Mouse (Mus musculus) liver, embryonic 14.5 days (tissue): ENCODE measurements at regions not wholly inside any gene's neighbourhood (a gene's known extent, or its start where the extent isn't known, plus 50 kb on each side); places are given as distances from the start of the nearest gene placed in this dataset.

ENCODE experiments used
- ATAC-seq: fragments of 200-750 bp; cut with Nextera tagmentation; 2 replicates; pipeline ENCODE4 v1.8.0; 2017; ENCODE audit warnings: moderate number of reproducible peaks, mild to moderate bottlenecking, moderate library complexity; ENCODE audit not compliant: insufficient read depth
- DNase-seq, 3 experiments: peaks; one replicate each; pipeline ENCODE4 v3.0.0-alpha.2; 2012 to 2013; ENCODE audit warnings: low read depth in 3 of 3, low spot score in 3 of 3
- H3K27ac ChIP-seq: fragments of 300-500 bp; sonication (generic); 2 replicates; pipeline ENCODE4 v1.5.1; 2014; ENCODE audit warnings: moderate library complexity, mild to moderate bottlenecking, control low read depth, inconsistent platforms
- H3K27me3 ChIP-seq: fragments of 300-500 bp; sonication (generic); 2 replicates; pipeline ENCODE4 v1.6.1; 2014; ENCODE audit warnings: mild to moderate bottlenecking, low read length, moderate library complexity; ENCODE audit not compliant: control insufficient read depth, insufficient read depth
- H3K36me3 ChIP-seq: fragments of 300-500 bp; sonication (generic); replicated peaks from 2 replicates; pipeline ENCODE4 v1.6.1; 2014; ENCODE audit warnings: low read depth; ENCODE audit not compliant: control insufficient read depth, insufficient read depth
- H3K4me1 ChIP-seq, 2 experiments: fragments of 200-500 bp in 1 of 2; fragments of 300-500 bp in 1 of 2; sonication (generic) in 1 of 2; replicated peaks; 2 replicates each; pipeline ENCODE4 v1.6.1; 2012 to 2014; ENCODE audit warnings: antibody characterized with exemption in 1 of 2, inconsistent platforms in 1 of 2, low read length in 1 of 2; ENCODE audit not compliant: control insufficient read depth in 2 of 2, insufficient read depth in 2 of 2
- H3K4me2 ChIP-seq: fragments of 300-500 bp; sonication (generic); 2 replicates; pipeline ENCODE4 v1.6.1; 2014; ENCODE audit warnings: low read depth, mild to moderate bottlenecking, control low read depth, moderate library complexity
- H3K4me3 ChIP-seq, 2 experiments: fragments of 200-500 bp in 1 of 2; fragments of 300-500 bp in 1 of 2; sonication (generic) in 1 of 2; 2 replicates each; pipeline ENCODE4 v1.5.1; 2012 to 2014; ENCODE audit warnings: low read depth in 2 of 2, low read length in 2 of 2, mild to moderate bottlenecking in 2 of 2, control low read depth in 1 of 2, inconsistent platforms in 1 of 2, moderate library complexity in 1 of 2; ENCODE audit not compliant: insufficient read depth in 1 of 2
- H3K9ac ChIP-seq: fragments of 300-500 bp; sonication (generic); replicated peaks from 2 replicates; pipeline ENCODE4 v1.6.1; 2014; ENCODE audit warnings: mild to moderate bottlenecking, control low read depth, moderate library complexity
- H3K9me3 ChIP-seq: fragments of 300-500 bp; sonication (generic); 2 replicates; pipeline ENCODE4 v1.6.1; 2016; ENCODE audit warnings: low read length, mixed read lengths; ENCODE audit not compliant: control insufficient read depth
- CTCF ChIP-seq: IDR thresholded peaks from 2 replicates; pipeline ENCODE4 v1.5.1; 2016; ENCODE audit warnings: antibody characterized with exemption, low read depth, control low read depth
- EP300 ChIP-seq: IDR thresholded peaks from 2 replicates; pipeline ENCODE4 v1.6.1; 2016; ENCODE audit warnings: antibody characterized with exemption, low read depth
- WGBS: fragments of 180-500 bp; shearing (Covaris S2); extraction: QIAGEN DNeasy Blood & Tissue Kit; methylation state at CpG from one replicate; pipeline ENCODE4 v1.1.7; 2014; ENCODE audit not compliant: insufficient replicate concordance; 5-methylcytosine and 5-hydroxymethylcytosine counted together

GRCm38 (mm10) chr3:133599731-133600130 lies 54.8 kb upstream of the Tet2 start:
- no peak for ATAC-seq
- no peaks in the 10 kb centered on the region for H3K4me1 ChIP-seq
- H3K4me2 ChIP-seq, result no peak overlapping the region
- 76% methylated on average over 7 of the region's 7 CpGs for WGBS
- H3K27me3 ChIP-seq, result no peaks in the 10 kb centered on the region
- H3K4me3 ChIP-seq, result no peak overlapping the region
- no peak overlapping the region for H3K9ac ChIP-seq
- no peak for DNase-seq
- TF ChIP-seq CTCF (no peak), EP300 (no peak)
- no peak overlapping the region for H3K27ac ChIP-seq
- H3K9me3 ChIP-seq, result no peaks in the 10 kb centered on the region
- no peaks in the 10 kb centered on the region for H3K36me3 ChIP-seq

GRCm38 (mm10) chr3:133600447-133601220 lies 55.7 kb upstream of the Tet2 start:
- Histone ChIP-seq H3K9ac (no peak overlapping the region), H3K9me3 (no peaks in the 10 kb centered on the region), H3K27ac (no peak overlapping the region), H3K4me1 (no peaks in the 10 kb centered on the region), H3K27me3 (no peaks in the 10 kb centered on the region), H3K36me3 (no peaks in the 10 kb centered on the region), H3K4me3 (no peak overlapping the region), H3K4me2 (no peak overlapping the region)
- 31% methylated on average over 11 of the region's 11 CpGs for WGBS
- ATAC-seq (no peak), DNase-seq (no peak)
- no peak for TF ChIP-seq CTCF
- TF ChIP-seq EP300, result no peak

GRCm38 (mm10) chr3:133605460-133605859 lies 60.5 kb upstream of the Tet2 start:
- no peak overlapping the region for H3K4me3 ChIP-seq
- TF ChIP-seq EP300, result no peak
- TF ChIP-seq CTCF, result no peak
- H3K36me3 ChIP-seq, result no peaks in the 10 kb centered on the region
- no peaks in the 10 kb centered on the region for H3K9me3 ChIP-seq
- ATAC-seq (no peak), DNase-seq (no peak)
- no peaks in the 10 kb centered on the region for H3K4me1 ChIP-seq
- no peak overlapping the region for H3K27ac ChIP-seq
- no peak overlapping the region for H3K9ac ChIP-seq
- H3K4me2 ChIP-seq, result no peak overlapping the region
- WGBS, result 56% methylated on average over 6 of the region's 6 CpGs
- no peaks in the 10 kb centered on the region for H3K27me3 ChIP-seq

GRCm38 (mm10) chr3:133608845-133609261 lies 63.9 kb upstream of the Tet2 start:
- H3K9me3 ChIP-seq, result no peaks in the 10 kb centered on the region
- no peak for DNase-seq
- H3K9ac ChIP-seq, result no peak overlapping the region
- 62% methylated on average over 3 of the region's 3 CpGs for WGBS
- H3K27ac ChIP-seq, result no peak overlapping the region
- H3K4me2 ChIP-seq, result no peak overlapping the region
- no peak for TF ChIP-seq EP300
- no peak for TF ChIP-seq CTCF
- ATAC-seq, result no peak
- H3K27me3 ChIP-seq, result no peaks in the 10 kb centered on the region
- no peaks in the 10 kb centered on the region for H3K36me3 ChIP-seq
- H3K4me3 ChIP-seq, result no peak overlapping the region
- H3K4me1 ChIP-seq, result peaks cover 0 to 2% of the 10 kb centered on the region in 2 experiments; a peak in 3 of 4 replicates

- Histone ChIP-seq H3K9me3 (no peaks in the 10 kb centered on the region), H3K27ac (no peak overlapping the region), H3K9ac (no peak overlapping the region), H3K4me2 (peak overlapping the region; percentile 47), H3K27me3 (no peaks in the 10 kb centered on the region), H3K4me1 (peaks cover 3 to 8% of the 10 kb centered on the region in 2 experiments; a peak in 3 of 4 replicates), H3K4me3 (no peak overlapping the region), H3K36me3 (no peaks in the 10 kb centered on the region)
- peak in 2 of 3 experiments; percentile 16 to 23 for DNase-seq
- TF ChIP-seq CTCF (no peak), EP300 (peak; percentile 56; the same call in 1 of the 2 replicates)
- ATAC-seq, result peak; percentile 72
- 33% methylated on average over 12 of the region's 12 CpGs for WGBS
Observed at GRCm38 (mm10) chr3:133613836-133614711, 69.1 kb upstream of the Tet2 start.
